Mouse (Mus musculus) lung, postnatal 0 days (tissue): ENCODE results near the gene Gatad1. TPM values are rescaled to one million over a fixed set of nuclear protein-coding genes. Genes with fewer than 3 reads are reported as not detected.

Experiments used
- ATAC-seq: fragments of 200-750 bp; cut with Nextera tagmentation; 2 replicates; pipeline ENCODE4 v1.8.0; 2017; ENCODE audit warnings: moderate library complexity
- DNase-seq: peaks from one replicate; pipeline ENCODE4 v3.0.0-alpha.2; 2016; ENCODE audit warnings: low spot score
- H3K27ac ChIP-seq: fragments of 300-500 bp; sonication (generic); 2 replicates; pipeline ENCODE4 v1.5.1; 2014; ENCODE audit warnings: antibody characterized with exemption, mild to moderate bottlenecking, low read length, mixed read lengths
- H3K27me3 ChIP-seq: fragments of 300-500 bp; sonication (generic); replicated peaks from 2 replicates; pipeline ENCODE4 v1.6.1; 2014; ENCODE audit warnings: low read length, mixed read lengths; ENCODE audit not compliant: insufficient read depth
- H3K36me3 ChIP-seq: fragments of 300-500 bp; sonication (generic); 2 replicates; pipeline ENCODE4 v1.6.1; 2014; ENCODE audit warnings: low read length, mixed read lengths; ENCODE audit not compliant: insufficient read depth
- H3K4me1 ChIP-seq: fragments of 300-500 bp; sonication (generic); 2 replicates; pipeline ENCODE4 v1.6.1; 2014; ENCODE audit warnings: antibody characterized with exemption, low read depth, low read length, mixed read lengths; ENCODE audit not compliant: insufficient read depth
- H3K4me2 ChIP-seq: fragments of 300-500 bp; sonication (generic); replicated peaks from 2 replicates; pipeline ENCODE4 v1.6.1; 2014; ENCODE audit warnings: low read depth, mild to moderate bottlenecking, low read length, moderate library complexity, mixed read lengths
- H3K4me3 ChIP-seq: fragments of 300-500 bp; sonication (generic); 2 replicates; pipeline ENCODE4 v1.5.1; 2014; ENCODE audit warnings: low read depth, low read length
- H3K9ac ChIP-seq: fragments of 300-500 bp; sonication (generic); replicated peaks from 2 replicates; pipeline ENCODE4 v1.6.1; 2014; ENCODE audit warnings: low read depth, mild to moderate bottlenecking
- H3K9me3 ChIP-seq: fragments of 300-500 bp; sonication (generic); 2 replicates; pipeline ENCODE4 v1.6.1; 2016; ENCODE audit warnings: low read length, mixed read lengths
- CTCF ChIP-seq: IDR thresholded peaks from 2 replicates; pipeline ENCODE4 v1.5.1; 2016; ENCODE audit warnings: antibody characterized with exemption, mild to moderate bottlenecking
- EP300 ChIP-seq: IDR thresholded peaks from 2 replicates; pipeline ENCODE4 v1.6.1; 2016; ENCODE audit warnings: antibody characterized with exemption, mild to moderate bottlenecking, control low read depth
- WGBS: fragments of 180-500 bp; shearing (Covaris S2); extraction: QIAGEN DNeasy Blood & Tissue Kit; methylation state at CpG from one replicate; pipeline ENCODE4 v1.1.7; 2014; 5-methylcytosine and 5-hydroxymethylcytosine counted together
- polyA plus RNA-seq: library from polyadenylated mRNA; unstranded; fragments of >200 nt; fragmentation: Nextera tagmentation; extraction: Ambion mirVana; gene quantifications from 2 replicates; pipeline ENCODE4 v1.2.1, GENCODE M21; 2015

Gene Gatad1
- polyA plus RNA-seq, 1 experiment from 2014 or later: 63.3 TPM

DNA sequence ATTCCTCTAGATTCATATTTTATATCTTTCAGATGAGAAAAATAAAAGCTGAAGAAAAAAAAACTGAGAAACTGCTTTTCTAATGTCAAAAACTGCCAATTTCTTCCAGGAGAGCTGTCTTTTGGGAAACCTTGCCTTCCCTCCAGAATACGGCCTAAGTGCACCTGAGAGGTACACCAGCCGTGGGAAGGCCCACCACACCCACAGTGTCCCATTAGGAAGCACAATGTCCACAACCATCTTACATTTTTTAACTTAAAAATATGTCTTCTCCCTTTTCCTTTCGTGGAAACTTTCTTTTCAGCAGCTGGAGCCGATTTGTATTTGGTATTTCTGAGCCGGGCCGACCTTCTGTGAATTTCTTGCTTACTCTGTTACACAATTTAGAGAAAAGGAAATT lies 10.4 kb downstream of the Gatad1 start:
- H3K9ac ChIP-seq: peak overlapping the region; percentile 32; the same call in 1 of the 2 replicates
- TF ChIP-seq EP300 (no peak), CTCF (no peak)
- H3K4me3 ChIP-seq: peak overlapping the region; percentile 96
- no peaks in the 10 kb centered on the region for H3K9me3 ChIP-seq
- no peaks in the 10 kb centered on the region for H3K4me1 ChIP-seq
- 12% methylated on average over 6 of the region's 6 CpGs for WGBS
- no peak for ATAC-seq
- H3K27ac ChIP-seq: peak overlapping the region; percentile 93
- H3K27me3 ChIP-seq: no peaks in the 10 kb centered on the region
- DNase-seq: no peak
- H3K36me3 ChIP-seq: no peaks in the 10 kb centered on the region
- peak overlapping the region; percentile 66 for H3K4me2 ChIP-seq

DNA sequence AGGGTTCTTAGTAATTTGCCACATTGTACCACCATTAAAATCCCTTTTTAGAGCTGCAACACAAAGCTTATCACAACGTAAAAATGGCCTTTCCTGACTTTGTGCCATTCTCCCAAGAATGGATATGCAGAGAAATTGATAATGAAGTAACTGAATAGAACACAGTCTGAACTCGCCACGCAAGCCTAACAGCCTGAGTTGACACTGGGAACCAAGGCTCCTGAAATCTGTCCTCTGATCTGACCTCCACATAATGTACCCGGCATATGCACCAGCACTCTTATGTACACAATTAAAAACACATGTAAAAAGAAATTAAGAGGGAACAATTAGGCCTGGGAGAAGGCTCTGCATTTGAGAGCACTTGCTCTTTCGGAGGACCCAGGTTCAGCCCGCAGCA lies 11.7 kb downstream of the Gatad1 start:
- ATAC-seq (no peak), DNase-seq (no peak)
- 0 out of 2 replicates have a peak, but pooled peaks cover 3% of the 10 kb centered on the region for H3K36me3 ChIP-seq
- no peak overlapping the region for H3K9ac ChIP-seq
- no peaks in the 10 kb centered on the region for H3K4me1 ChIP-seq
- H3K4me3 ChIP-seq: no peak overlapping the region
- 81% methylated on average over 6 of the region's 6 CpGs for WGBS
- no peak for TF ChIP-seq EP300
- TF ChIP-seq CTCF: no peak
- H3K27me3 ChIP-seq: no peaks in the 10 kb centered on the region
- no peaks in the 10 kb centered on the region for H3K9me3 ChIP-seq
- no peak overlapping the region for H3K4me2 ChIP-seq
- H3K27ac ChIP-seq: no peak overlapping the region

DNA sequence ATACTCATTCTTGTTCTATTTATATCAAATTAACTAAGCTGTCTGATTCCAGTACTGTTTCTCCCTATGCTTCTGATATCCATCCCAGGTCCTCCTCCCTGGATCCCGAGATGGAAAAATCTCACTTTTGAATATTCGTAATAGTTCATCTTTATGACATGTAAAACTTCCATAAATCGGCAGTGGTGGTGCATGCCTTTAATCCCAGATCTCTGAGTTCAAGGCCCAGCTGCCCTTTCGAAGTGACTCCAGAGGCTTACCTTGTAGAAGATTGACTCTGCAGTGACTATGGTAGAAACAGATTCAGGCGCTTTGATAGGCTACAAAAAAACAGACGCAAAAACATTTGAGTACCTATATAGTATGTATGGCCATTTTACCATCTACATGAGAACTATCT lies 12.4 kb downstream of the Gatad1 start:
- Histone ChIP-seq H3K4me3 (no peak overlapping the region), H3K4me2 (no peak overlapping the region), H3K4me1 (no peaks in the 10 kb centered on the region), H3K27me3 (no peaks in the 10 kb centered on the region), H3K9me3 (no peaks in the 10 kb centered on the region), H3K36me3 (0 out of 2 replicates have a peak, but pooled peaks cover 3% of the 10 kb centered on the region), H3K27ac (no peak overlapping the region), H3K9ac (no peak overlapping the region)
- 90% methylated on average over 6 of the region's 6 CpGs for WGBS
- ATAC-seq (no peak), DNase-seq (no peak)
- no peak for TF ChIP-seq EP300
- TF ChIP-seq CTCF: no peak

DNA sequence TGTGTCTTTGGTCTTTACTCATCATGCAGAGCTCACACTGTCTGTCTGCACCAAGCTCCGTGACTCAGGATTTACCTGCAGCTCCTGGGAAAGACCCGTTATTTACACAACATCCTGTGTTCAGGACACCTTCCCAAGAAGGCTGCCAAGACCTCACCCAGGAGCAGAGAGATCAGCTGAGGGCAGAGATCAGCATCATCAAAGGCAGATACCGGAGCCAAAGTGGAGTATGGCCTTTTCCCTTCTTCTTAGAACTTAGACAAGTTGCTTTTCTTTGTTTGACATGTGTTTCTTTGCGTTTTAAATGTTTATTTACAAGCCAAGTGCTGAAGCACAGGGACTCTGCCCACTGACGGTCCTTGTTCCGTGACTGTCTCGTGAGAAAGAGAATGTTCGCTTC lies 21.7 kb downstream of the Gatad1 start:
- DNase-seq (no peak), ATAC-seq (no peak)
- WGBS: 73% methylated on average over 8 of the region's 8 CpGs
- Histone ChIP-seq H3K4me3 (no peak overlapping the region), H3K27me3 (no peaks in the 10 kb centered on the region), H3K27ac (no peak overlapping the region), H3K9ac (no peak overlapping the region), H3K4me2 (no peak overlapping the region), H3K36me3 (peaks cover 6% of the 10 kb centered on the region; the same call in 1 of the 2 replicates), H3K4me1 (no peaks in the 10 kb centered on the region), H3K9me3 (no peaks in the 10 kb centered on the region)
- TF ChIP-seq CTCF: no peak
- no peak for TF ChIP-seq EP300

DNA sequence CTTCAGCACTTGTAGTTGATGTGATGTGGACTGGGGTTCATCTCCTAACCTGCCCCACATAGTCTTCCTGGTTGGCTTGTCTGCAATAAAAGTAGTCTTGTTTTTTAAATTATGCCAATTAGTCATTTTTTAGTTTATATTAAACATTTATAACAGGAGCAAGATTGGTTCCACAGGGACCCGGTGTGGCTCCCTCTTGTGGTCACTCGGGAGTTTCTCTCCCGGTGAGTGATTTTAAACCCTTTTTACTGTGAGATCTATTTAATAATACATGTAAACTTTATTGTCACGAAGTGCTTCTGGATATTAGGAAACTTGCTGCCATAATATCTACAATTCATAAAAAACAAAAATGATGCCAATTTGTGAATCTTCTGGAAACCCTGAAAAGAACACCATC lies 23.0 kb downstream of the Gatad1 start:
- no peak for DNase-seq
- ATAC-seq: no peak
- Histone ChIP-seq H3K4me1 (no peaks in the 10 kb centered on the region), H3K4me2 (no peak overlapping the region), H3K9ac (no peak overlapping the region), H3K27ac (no peak overlapping the region), H3K4me3 (no peak overlapping the region), H3K9me3 (no peaks in the 10 kb centered on the region), H3K27me3 (no peaks in the 10 kb centered on the region), H3K36me3 (peaks cover 6% of the 10 kb centered on the region; the same call in 1 of the 2 replicates)
- TF ChIP-seq CTCF (peak; percentile 52), EP300 (no peak)
- WGBS: 69% methylated on average over 4 of the region's 4 CpGs

DNA sequence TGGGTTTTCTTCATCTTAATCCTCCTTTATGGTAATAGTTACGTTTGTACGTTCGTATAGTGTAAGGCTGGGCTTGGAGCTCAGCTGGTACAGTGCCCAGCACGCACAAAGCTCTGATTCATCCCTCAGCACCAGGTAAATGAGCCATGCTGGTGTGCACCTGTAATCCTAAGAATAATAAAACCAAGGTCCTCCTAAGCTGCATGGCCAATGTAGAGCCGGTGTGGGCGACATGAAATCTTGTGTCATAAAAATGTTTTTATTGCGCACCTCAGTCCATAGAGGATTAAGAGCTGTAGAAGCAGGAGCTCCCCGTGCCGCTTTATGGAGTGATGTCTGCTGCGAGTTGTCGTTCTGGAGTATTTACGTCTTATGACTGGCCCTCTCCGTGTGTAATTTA lies 23.7 kb downstream of the Gatad1 start:
- Histone ChIP-seq H3K9me3 (no peaks in the 10 kb centered on the region), H3K27ac (no peak overlapping the region), H3K27me3 (no peaks in the 10 kb centered on the region), H3K4me1 (no peaks in the 10 kb centered on the region), H3K36me3 (peaks cover 6% of the 10 kb centered on the region; the same call in 1 of the 2 replicates), H3K9ac (no peak overlapping the region), H3K4me3 (no peak overlapping the region), H3K4me2 (no peak overlapping the region)
- 94% methylated on average over 13 of the region's 13 CpGs for WGBS
- no peak for TF ChIP-seq EP300
- no peak for TF ChIP-seq CTCF
- DNase-seq (no peak), ATAC-seq (no peak)

DNA sequence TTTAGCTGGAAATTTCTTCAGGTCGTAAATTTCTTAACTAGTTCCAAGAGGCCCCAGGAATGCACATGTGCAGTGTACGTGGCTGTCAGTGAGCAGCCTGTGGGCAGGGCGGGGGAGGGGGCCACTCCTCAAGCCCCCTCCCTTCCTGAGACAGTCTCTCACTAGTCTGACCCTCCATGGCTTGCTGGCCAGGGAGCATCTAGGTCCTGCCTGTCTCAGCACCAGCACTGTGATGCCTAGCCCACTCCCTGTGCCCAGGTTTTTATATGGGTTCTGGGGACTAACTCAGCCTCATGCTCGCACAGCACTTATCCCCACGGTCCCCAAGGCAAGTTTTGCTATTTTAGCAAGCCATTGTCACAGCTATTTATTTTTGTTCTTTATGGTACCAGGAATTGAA lies 24.7 kb downstream of the Gatad1 start:
- no peaks in the 10 kb centered on the region for H3K4me1 ChIP-seq
- no peak overlapping the region for H3K4me3 ChIP-seq
- no peak overlapping the region for H3K9ac ChIP-seq
- H3K36me3 ChIP-seq: peaks cover 6% of the 10 kb centered on the region; the same call in 1 of the 2 replicates
- H3K27me3 ChIP-seq: no peaks in the 10 kb centered on the region
- no peak overlapping the region for H3K27ac ChIP-seq
- no peak for DNase-seq
- TF ChIP-seq EP300: no peak
- TF ChIP-seq CTCF: no peak
- H3K9me3 ChIP-seq: no peaks in the 10 kb centered on the region
- H3K4me2 ChIP-seq: no peak overlapping the region
- no peak for ATAC-seq
- WGBS: 82% methylated on average over 5 of the region's 5 CpGs
